In genomic region chr5:141768761-141769515, GRCm38 (mm10) we compare ENCODE assay signal across 20 mouse cellular contexts.
A peak's percentile ranks its signal among the peaks of the same experiment; 100 is the strongest.
DNase-seq lines count a peak whose midpoint lies in the region; ATAC-seq and TF ChIP-seq lines count a peak whose summit lies in the region.
"Had no signal": no experiment of that assay in that cellular context is flagged by ENCODE, and none has a peak within 500 bp of the region (broad histone marks: within the 10 kb centered on the region; RNA-seq: fewer than 3 reads in every experiment).

No protein-coding gene starts in this region.

- H3K9ac ChIP-seq in embryonic facial prominence, embryonic 13.5 days, result no peak overlapping the region
- H3K9ac ChIP-seq in limb, embryonic 14.5 days (ENCODE audit: low read depth, low read length, severe bottlenecking), result no peak overlapping the region
- no peak overlapping the region for H3K9ac ChIP-seq in embryonic facial prominence, embryonic 14.5 days (ENCODE audit: low read depth, low read length)
- H3K9ac ChIP-seq: heart, embryonic 12.5 days; hindbrain, embryonic 13.5 days; liver, embryonic 12.5 days; neural tube, embryonic 12.5 days had no signal

- TF ChIP-seq POLR2A in limb, embryonic 14.5 days (IDR thresholded peaks at IDR 0.05; ENCODE audit: borderline replicate concordance, extremely low read depth, insufficient read depth, insufficient read length), result no peak

- peak; percentile 37; the same call in 1 of the 2 replicates for ATAC-seq in embryonic facial prominence, embryonic 13.5 days (ENCODE audit: insufficient number of reproducible peaks, insufficient read depth, low FRiP score, low TSS enrichment, low read depth)
- ATAC-seq in limb, embryonic 14.5 days (ENCODE audit: low FRiP score, low read depth), result no peak
- ATAC-seq in embryonic facial prominence, embryonic 14.5 days (ENCODE audit: low read depth), result 0 out of 2 replicates have a peak, but pooled peaks have one; percentile 15
- ATAC-seq: intestine, embryonic 16.5 days; liver, embryonic 12.5 days had no signal

- H3K4me2 ChIP-seq in embryonic facial prominence, embryonic 13.5 days, result no peak overlapping the region
- H3K4me2 ChIP-seq in limb, embryonic 14.5 days (replicated peaks; ENCODE audit: low read depth, low read length, severe bottlenecking), result no peak overlapping the region
- H3K4me2 ChIP-seq in embryonic facial prominence, embryonic 14.5 days (ENCODE audit: low read depth, low read length), result no peak overlapping the region
- H3K4me2 ChIP-seq: heart, embryonic 12.5 days; hindbrain, embryonic 13.5 days; liver, embryonic 12.5 days; neural tube, embryonic 12.5 days had no signal

- no peak for DNase-seq in embryonic facial prominence, embryonic 10.5 days (ENCODE audit: low spot score)
- peak; percentile 32 for DNase-seq in limb, embryonic 14.5 days (ENCODE audit: low spot score)
- no peak for DNase-seq in limb, embryonic 10.5 days (ENCODE audit: low spot score)
- peak; percentile 68 for DNase-seq in retina, postnatal 1 day
- no peak for DNase-seq in retina, embryonic 14.5 days (ENCODE audit: low spot score)
- peak; percentile 81 for DNase-seq in embryonic facial prominence, embryonic 14.5 days (ENCODE audit: low spot score)
- DNase-seq: adrenal gland, postnatal 14 days; cerebellum, adult 11 months; heart, adult 11 months; heart, postnatal 14 days; kidney, postnatal 36 days; spleen, adult 18-20 months; thymus, postnatal 25 days had no signal

- H3K27ac ChIP-seq in embryonic facial prominence, embryonic 13.5 days, result no peak overlapping the region
- H3K27ac ChIP-seq in embryonic facial prominence, embryonic 10.5 days (replicated peaks), result no peak overlapping the region
- no peak overlapping the region for H3K27ac ChIP-seq in limb, embryonic 14.5 days (replicated peaks; ENCODE audit: low read depth, low read length)
- H3K27ac ChIP-seq in limb, embryonic 10.5 days, result no peak overlapping the region
- no peak overlapping the region for H3K27ac ChIP-seq in embryonic facial prominence, embryonic 14.5 days (replicated peaks; ENCODE audit: low read depth, low read length)
- H3K27ac ChIP-seq: hindbrain, embryonic 13.5 days; liver, embryonic 12.5 days; neural tube, embryonic 12.5 days had no signal

- H3K9me3 ChIP-seq in embryonic facial prominence, embryonic 13.5 days, result peaks cover 6% of the 10 kb centered on the region; the same call in 1 of the 2 replicates
- 0 out of 2 replicates have a peak, but pooled peaks cover 4% of the 10 kb centered on the region for H3K9me3 ChIP-seq in embryonic facial prominence, embryonic 10.5 days
- H3K9me3 ChIP-seq in limb, embryonic 14.5 days (ENCODE audit: control insufficient read depth, low read length), result peaks cover 5% of the 10 kb centered on the region
- no peaks in the 10 kb centered on the region for H3K9me3 ChIP-seq in limb, embryonic 10.5 days (replicated peaks)
- peaks cover 12% of the 10 kb centered on the region for H3K9me3 ChIP-seq in embryonic facial prominence, embryonic 14.5 days (ENCODE audit: control insufficient read depth, low read length)
- H3K9me3 ChIP-seq: neural tube, embryonic 12.5 days had no signal

- peaks cover 14% of the 10 kb centered on the region for H3K4me1 ChIP-seq in embryonic facial prominence, embryonic 13.5 days
- no peaks in the 10 kb centered on the region for H3K4me1 ChIP-seq in embryonic facial prominence, embryonic 10.5 days
- H3K4me1 ChIP-seq in limb, embryonic 14.5 days (ENCODE audit: control insufficient read depth, insufficient read depth, low read length), result no peaks in the 10 kb centered on the region
- 0 out of 2 replicates have a peak, but pooled peaks cover 3% of the 10 kb centered on the region for H3K4me1 ChIP-seq in limb, embryonic 10.5 days
- H3K4me1 ChIP-seq in embryonic facial prominence, embryonic 14.5 days (ENCODE audit: control insufficient read depth, insufficient read depth, low read length), result peaks cover 7% of the 10 kb centered on the region; the same call in 1 of the 2 replicates
- H3K4me1 ChIP-seq: hindbrain, embryonic 13.5 days; liver, embryonic 12.5 days; neural tube, embryonic 12.5 days had no signal

- H3K36me3 ChIP-seq in embryonic facial prominence, embryonic 13.5 days, result no peaks in the 10 kb centered on the region
- H3K36me3 ChIP-seq in embryonic facial prominence, embryonic 10.5 days (replicated peaks), result no peaks in the 10 kb centered on the region
- no peaks in the 10 kb centered on the region for H3K36me3 ChIP-seq in limb, embryonic 14.5 days (ENCODE audit: control insufficient read depth, insufficient read depth, low read length)
- no peaks in the 10 kb centered on the region for H3K36me3 ChIP-seq in limb, embryonic 10.5 days
- H3K36me3 ChIP-seq in embryonic facial prominence, embryonic 14.5 days (ENCODE audit: control insufficient read depth, insufficient read depth, low read length), result no peaks in the 10 kb centered on the region
- H3K36me3 ChIP-seq: G1E; hindbrain, embryonic 13.5 days; liver, embryonic 12.5 days; neural tube, embryonic 12.5 days had no signal

- H3K27me3 ChIP-seq in embryonic facial prominence, embryonic 13.5 days, result 0 out of 2 replicates have a peak, but pooled peaks cover 2% of the 10 kb centered on the region
- no peaks in the 10 kb centered on the region for H3K27me3 ChIP-seq in embryonic facial prominence, embryonic 10.5 days (replicated peaks; ENCODE audit: low read depth, poor library complexity, severe bottlenecking)
- no peaks in the 10 kb centered on the region for H3K27me3 ChIP-seq in limb, embryonic 14.5 days (ENCODE audit: control insufficient read depth, insufficient read depth, low read length)
- H3K27me3 ChIP-seq in limb, embryonic 10.5 days (ENCODE audit: low read depth, poor library complexity, severe bottlenecking), result no peaks in the 10 kb centered on the region
- no peaks in the 10 kb centered on the region for H3K27me3 ChIP-seq in embryonic facial prominence, embryonic 14.5 days (replicated peaks; ENCODE audit: control insufficient read depth, insufficient read depth, low read length)
- H3K27me3 ChIP-seq: heart, embryonic 12.5 days; hindbrain, embryonic 13.5 days; liver, embryonic 12.5 days; neural tube, embryonic 12.5 days had no signal

- H3K4me3 ChIP-seq in embryonic facial prominence, embryonic 13.5 days, result no peak overlapping the region
- H3K4me3 ChIP-seq in embryonic facial prominence, embryonic 10.5 days, result no peak overlapping the region
- no peak overlapping the region for H3K4me3 ChIP-seq in limb, embryonic 14.5 days (replicated peaks; ENCODE audit: low read length)
- H3K4me3 ChIP-seq in limb, embryonic 10.5 days, result no peak overlapping the region
- no peak overlapping the region for H3K4me3 ChIP-seq in embryonic facial prominence, embryonic 14.5 days (ENCODE audit: low read depth, low read length)
- H3K4me3 ChIP-seq: heart, embryonic 12.5 days; hindbrain, embryonic 13.5 days; liver, embryonic 12.5 days; neural tube, embryonic 12.5 days had no signal

- 31% methylated on average over 10 of the region's 10 CpGs for WGBS in embryonic facial prominence, embryonic 13.5 days
- 77% methylated on average over 10 of the region's 10 CpGs for WGBS in embryonic facial prominence, embryonic 10.5 days
- WGBS in limb, embryonic 14.5 days, result 26% methylated on average over 10 of the region's 10 CpGs
- WGBS in limb, embryonic 10.5 days, result 81% methylated on average over 10 of the region's 10 CpGs
- WGBS in embryonic facial prominence, embryonic 14.5 days, result 38% methylated on average over 10 of the region's 10 CpGs

Comparison
In these comparisons a context has a peak if more than half of its experiments do, and no peak if none do; other contexts are left out.
1. DNase-seq: peak in limb, embryonic 14.5 days (single experiment), retina, postnatal 1 day (single experiment) and embryonic facial prominence, embryonic 14.5 days (single experiment); none in embryonic facial prominence, embryonic 10.5 days (single experiment), limb, embryonic 10.5 days (single experiment) and retina, embryonic 14.5 days (single experiment).